Mouse (Mus musculus): ENCODE measurements around the gene Mmp23.

GRCm38 (mm10) chr4:155652283-155653085 lies 700 bp downstream of the Mmp23 start:
- no peak for TF ChIP-seq EP300 (IDR thresholded peaks at IDR 0.05; ENCODE audit: low read depth)
- no peak for TF ChIP-seq CTCF (IDR thresholded peaks at IDR 0.05; ENCODE audit: low read depth)
